Mouse (Mus musculus) cerebellum, adult 18-20 months (tissue): ENCODE measurements at regions not wholly inside any gene's neighbourhood (a gene's known extent, or its start where the extent isn't known, plus 50 kb on each side); places are given as distances from the start of the nearest gene placed in this dataset.

Experiments
- DNase-seq, 2 experiments: peaks; one replicate each; pipeline ENCODE4 v3.0.0; 2021

GRCm38 (mm10) chr3:41412698-41413097, 142.8 kb upstream of the Jade1 start:
- no peak for DNase-seq

GRCm38 (mm10) chr3:41408821-41409737, 146.5 kb upstream of the Jade1 start:
- no peak for DNase-seq

- DNase-seq: peak; percentile 20 to 36
These were observed 147.1 kb upstream of the Jade1 start for GRCm38 (mm10) chr3:41408423-41408820.

- no peak for DNase-seq
These were observed 147.5 kb upstream of the Jade1 start for GRCm38 (mm10) chr3:41407988-41408387.

GRCm38 (mm10) chr3:41407520-41407919, 148.0 kb upstream of the Jade1 start:
- DNase-seq: no peak

- DNase-seq: no peak
These were observed 153.7 kb upstream of the Jade1 start for GRCm38 (mm10) chr3:41401881-41402280.

GRCm38 (mm10) chr3:41389868-41390267, 165.7 kb upstream of the Jade1 start:
- no peak for DNase-seq

- no peak for DNase-seq
These were observed 167.9 kb upstream of the Jade1 start for GRCm38 (mm10) chr3:41387469-41388212.

- DNase-seq: no peak
These were observed 169.2 kb upstream of the Jade1 start for GRCm38 (mm10) chr3:41386299-41386698.

GRCm38 (mm10) chr3:41384410-41384809, 171.1 kb upstream of the Jade1 start:
- no peak for DNase-seq

- no peak for DNase-seq
These were observed 177.0 kb upstream of the Jade1 start for GRCm38 (mm10) chr3:41378576-41378975.

GRCm38 (mm10) chr3:41377826-41378406, 177.6 kb upstream of the Jade1 start:
- no peak for DNase-seq

GRCm38 (mm10) chr3:41376848-41377582, 178.5 kb upstream of the Jade1 start:
- DNase-seq: no peak

- no peak for DNase-seq
These were observed 180.2 kb upstream of the Jade1 start for GRCm38 (mm10) chr3:41375230-41375930.

- no peak for DNase-seq
These were observed 182.3 kb upstream of the Jade1 start for GRCm38 (mm10) chr3:41373198-41373597.

- DNase-seq: no peak
These were observed 187.0 kb upstream of the Jade1 start for GRCm38 (mm10) chr3:41368351-41369101.

GRCm38 (mm10) chr3:41366764-41367163, 188.8 kb upstream of the Jade1 start:
- DNase-seq: no peak

- DNase-seq: no peak
These were observed 189.3 kb upstream of the Jade1 start for GRCm38 (mm10) chr3:41366264-41366663.

- DNase-seq: no peak
These were observed 190.2 kb upstream of the Jade1 start for GRCm38 (mm10) chr3:41365145-41365830.

- DNase-seq: no peak
These were observed 191.6 kb upstream of the Jade1 start for GRCm38 (mm10) chr3:41363947-41364346.

- no peak for DNase-seq
These were observed 195.3 kb upstream of the Jade1 start for GRCm38 (mm10) chr3:41360231-41360630.
